Mouse (Mus musculus) cortical plate, adult 2 months (tissue): ENCODE measurements at regions not wholly inside any gene's neighbourhood (a gene's known extent, or its start where the extent isn't known, plus 50 kb on each side); places are given as distances from the start of the nearest gene placed in this dataset.

Experiments used
- CTCF ChIP-seq: fragments of 200-500 bp; IDR thresholded peaks from 2 replicates; pipeline ENCODE4 v1.5.1; 2011; ENCODE audit warnings: mild to moderate bottlenecking, control low read depth, low read length; ENCODE audit not compliant: insufficient read depth; ENCODE audit errors: extremely low read depth
- POLR2A ChIP-seq: fragments of 200-500 bp; IDR thresholded peaks from 2 replicates; pipeline ENCODE4 v1.6.1; 2011; ENCODE audit warnings: mild to moderate bottlenecking, low read length, control low read depth; ENCODE audit not compliant: insufficient read depth; ENCODE audit errors: extremely low read depth

- TF ChIP-seq POLR2A = no peak
- TF ChIP-seq CTCF = no peak
These were observed 122.8 kb upstream of the Mpped2 start for GRCm38 (mm10) chr2:106570226-106570625.
